Mouse (Mus musculus): ENCODE measurements at regions not wholly inside any gene's neighbourhood (a gene's known extent, or its start where the extent isn't known, plus 50 kb on each side); places are given as distances from the start of the nearest gene placed in this dataset.

DNA sequence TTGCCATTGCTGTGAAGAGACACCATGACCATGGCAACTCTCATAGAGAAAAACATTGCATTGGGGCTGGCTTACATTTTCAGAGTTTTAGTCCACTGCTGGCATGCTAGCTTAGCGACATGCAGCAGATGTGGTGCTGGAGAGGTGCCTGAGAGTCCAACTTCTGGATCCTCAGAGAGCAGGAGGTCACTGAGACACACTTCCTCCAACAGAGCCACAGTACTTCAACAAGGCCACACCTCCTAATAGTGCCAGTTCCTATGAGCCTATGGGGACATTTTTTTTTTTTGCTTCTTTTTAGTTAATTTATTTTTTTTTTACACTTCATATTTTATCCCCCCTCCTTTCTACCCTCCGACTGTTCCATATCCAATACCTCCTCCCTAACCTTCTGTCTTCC is 120.3 kb downstream of the Ube2e3 start:
- no peak for TF ChIP-seq POLR2A (IDR thresholded peaks at IDR 0.05; ENCODE audit: control insufficient read depth, extremely low read depth, insufficient read depth, low read length, poor library complexity)
- TF ChIP-seq CTCF (IDR thresholded peaks at IDR 0.05; ENCODE audit: borderline replicate concordance, control insufficient read depth, extremely low read depth, insufficient read depth, low read length, poor library complexity) = no peak
